Mouse (Mus musculus) kidney, embryonic 15.5 days (tissue): ENCODE results near the gene Ccdc97. TPM values are rescaled to one million over a fixed set of nuclear protein-coding genes. Genes with fewer than 3 reads are reported as not detected.

Experiments
- ATAC-seq: fragments of 200-750 bp; cut with Nextera tagmentation; replicated peaks from 2 replicates; pipeline ENCODE4 v1.8.0; 2017; ENCODE audit warnings: moderate TSS enrichment; ENCODE audit not compliant: low FRiP score
- H3K27ac ChIP-seq: fragments of 300-500 bp; sonication (generic); 2 replicates; pipeline ENCODE4 v1.5.1; 2015; ENCODE audit warnings: mild to moderate bottlenecking, inconsistent platforms
- H3K27me3 ChIP-seq: fragments of 300-500 bp; sonication (generic); 2 replicates; pipeline ENCODE4 v1.6.1; 2015; ENCODE audit warnings: inconsistent platforms
- H3K36me3 ChIP-seq: fragments of 300-500 bp; sonication (generic); 2 replicates; pipeline ENCODE4 v1.6.1; 2015; ENCODE audit warnings: inconsistent platforms
- H3K4me1 ChIP-seq: fragments of 300-500 bp; sonication (generic); 2 replicates; pipeline ENCODE4 v1.6.1; 2015; ENCODE audit warnings: inconsistent platforms
- H3K4me2 ChIP-seq: fragments of 300-500 bp; sonication (generic); 2 replicates; pipeline ENCODE4 v1.6.1; 2015; ENCODE audit warnings: moderate library complexity, mild to moderate bottlenecking, inconsistent platforms
- H3K4me3 ChIP-seq: fragments of 300-500 bp; sonication (generic); replicated peaks from 2 replicates; pipeline ENCODE4 v1.5.1; 2015; ENCODE audit warnings: mild to moderate bottlenecking, inconsistent platforms
- H3K9ac ChIP-seq: fragments of 300-500 bp; sonication (generic); 2 replicates; pipeline ENCODE4 v1.6.1; 2015; ENCODE audit warnings: mild to moderate bottlenecking, inconsistent platforms
- H3K9me3 ChIP-seq: fragments of 300-500 bp; sonication (generic); replicated peaks from 2 replicates; pipeline ENCODE4 v1.6.1; 2016; ENCODE audit warnings: inconsistent platforms
- WGBS: fragments of 180-500 bp; shearing (Covaris S2); methylation state at CpG from one replicate; pipeline ENCODE4 v1.1.7; 2015; ENCODE audit warnings: mixed read lengths; 5-methylcytosine and 5-hydroxymethylcytosine counted together
- polyA plus RNA-seq: library from polyadenylated mRNA; unstranded; fragments of >200 nt; fragmentation: Nextera tagmentation; extraction: Ambion mirVana; gene quantifications from 2 replicates; pipeline ENCODE4 v1.2.1, GENCODE M21; 2015

Gene Ccdc97
- polyA plus RNA-seq, 1 experiment from 2014 or later: 26.2 TPM

DNA sequence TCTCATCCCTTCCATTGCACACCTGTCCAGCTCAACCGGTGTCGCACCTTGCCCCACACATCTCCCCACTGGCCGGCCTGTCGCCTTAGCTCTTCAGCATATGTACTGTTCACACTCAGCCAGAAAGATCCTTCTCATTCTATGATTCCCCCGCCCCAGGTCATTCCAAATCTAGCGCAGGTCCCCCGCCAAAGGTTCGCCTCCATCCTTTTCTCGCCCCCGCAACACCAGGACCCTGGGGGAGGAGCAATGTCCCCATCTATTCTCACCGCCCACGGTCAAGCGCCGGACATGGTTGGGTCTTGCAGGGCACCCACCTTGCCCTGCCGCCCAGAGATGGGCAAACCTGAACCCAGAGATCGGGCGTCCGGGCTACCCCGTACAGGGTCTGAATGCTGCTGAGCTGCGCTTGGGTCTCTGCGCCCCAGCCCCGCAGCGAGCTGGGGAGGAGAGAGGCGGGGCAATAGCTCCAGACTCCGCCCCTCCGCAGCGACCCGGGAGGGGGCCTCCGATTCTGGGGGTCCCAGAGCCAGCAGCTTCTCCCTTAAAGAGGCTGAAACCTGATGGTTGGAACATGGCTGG lies 44.1 kb downstream of the Ccdc97 start, which contains the start of gene Tmem91:
TSS of gene Tmem91 (minus strand) at position 448 of the 582 bp plus-strand sequence.
- Histone ChIP-seq H3K27me3 (peaks cover 56% of the 10 kb centered on the region), H3K9ac (peak within 1 kb of the TSS; percentile 34), H3K9me3 (no peaks in the 10 kb centered on the region), H3K4me1 (peaks cover 11% of the 10 kb centered on the region), H3K4me3 (peak within 1 kb of the TSS; percentile 41), H3K27ac (no peak within 1 kb of the TSS), H3K36me3 (peaks cover under 1% of the 10 kb centered on the region; the same call in 1 of the 2 replicates), H3K4me2 (peak within 1 kb of the TSS; percentile 68)
- WGBS: 3% methylated on average over 29 of the region's 29 CpGs
- peak; percentile 37; the same call in 1 of the 2 replicates for ATAC-seq

- no peak overlapping the region for H3K27ac ChIP-seq
- WGBS: 19% methylated on average over 9 of the region's 9 CpGs
- no peaks in the 10 kb centered on the region for H3K9me3 ChIP-seq
- H3K9ac ChIP-seq: no peak overlapping the region
- peaks cover 55% of the 10 kb centered on the region for H3K27me3 ChIP-seq
- peak overlapping the region; percentile 41 for H3K4me3 ChIP-seq
- ATAC-seq: no peak
- H3K4me2 ChIP-seq: peak overlapping the region; percentile 68
- peaks cover 5% of the 10 kb centered on the region; the same call in 1 of the 2 replicates for H3K36me3 ChIP-seq
- H3K4me1 ChIP-seq: peaks cover 9% of the 10 kb centered on the region
These were observed 44.6 kb downstream of the Ccdc97 start for GRCm38 (mm10) chr7:25674297-25674696.

DNA sequence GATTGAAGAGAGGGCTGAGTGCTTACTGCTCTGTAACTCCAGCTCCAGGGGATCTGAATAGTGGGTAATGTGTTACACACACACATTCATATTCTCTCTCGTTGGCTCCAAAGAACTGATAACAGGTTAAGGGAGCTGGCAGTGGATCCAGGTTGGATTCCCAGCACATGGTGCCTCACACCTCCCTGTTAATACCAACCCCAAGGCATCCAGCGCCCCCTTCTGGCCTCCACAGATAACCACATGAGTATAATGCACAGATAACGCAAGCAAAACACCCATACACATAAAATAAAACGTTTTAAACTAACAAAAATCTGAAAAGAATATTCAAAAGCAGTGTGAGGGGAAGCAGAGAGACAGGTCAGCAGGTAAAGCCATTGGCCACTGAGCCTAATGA lies 46.4 kb downstream of the Ccdc97 start:
- Histone ChIP-seq H3K27me3 (peaks cover 48% of the 10 kb centered on the region), H3K4me2 (no peak overlapping the region), H3K9me3 (no peaks in the 10 kb centered on the region), H3K4me1 (peaks cover 9% of the 10 kb centered on the region), H3K9ac (no peak overlapping the region), H3K36me3 (peaks cover 23% of the 10 kb centered on the region), H3K4me3 (no peak overlapping the region), H3K27ac (no peak overlapping the region)
- WGBS: 59% methylated on average over 4 of the region's 4 CpGs
- no peak for ATAC-seq

- Histone ChIP-seq H3K4me1 (peaks cover 9% of the 10 kb centered on the region), H3K36me3 (peaks cover 30% of the 10 kb centered on the region), H3K27me3 (peaks cover 43% of the 10 kb centered on the region), H3K9me3 (no peaks in the 10 kb centered on the region), H3K4me3 (no peak overlapping the region), H3K4me2 (no peak overlapping the region), H3K9ac (no peak overlapping the region), H3K27ac (no peak overlapping the region)
- ATAC-seq: no peak
- 72% methylated on average over 2 of the region's 2 CpGs for WGBS
These were observed 47.2 kb downstream of the Ccdc97 start for GRCm38 (mm10) chr7:25671686-25672085.

GRCm38 (mm10) chr7:25670096-25670495 lies 48.8 kb downstream of the Ccdc97 start:
- H3K27me3 ChIP-seq: peaks cover 27% of the 10 kb centered on the region
- no peak for ATAC-seq
- no peaks in the 10 kb centered on the region for H3K9me3 ChIP-seq
- H3K4me3 ChIP-seq: no peak overlapping the region
- H3K9ac ChIP-seq: no peak overlapping the region
- 95% methylated on average over 4 of the region's 4 CpGs for WGBS
- no peak overlapping the region for H3K27ac ChIP-seq
- peaks cover 45% of the 10 kb centered on the region for H3K36me3 ChIP-seq
- H3K4me1 ChIP-seq: peaks cover 8% of the 10 kb centered on the region
- no peak overlapping the region for H3K4me2 ChIP-seq

GRCm38 (mm10) chr7:25669631-25670030 lies 49.3 kb downstream of the Ccdc97 start:
- Histone ChIP-seq H3K36me3 (peaks cover 50% of the 10 kb centered on the region), H3K9ac (no peak overlapping the region), H3K9me3 (no peaks in the 10 kb centered on the region), H3K4me3 (no peak overlapping the region), H3K27me3 (peaks cover 23% of the 10 kb centered on the region), H3K4me1 (peaks cover 4% of the 10 kb centered on the region), H3K27ac (no peak overlapping the region), H3K4me2 (no peak overlapping the region)
- WGBS: 79% methylated on average over 9 of the region's 9 CpGs
- ATAC-seq: no peak

- H3K4me3 ChIP-seq: no peak overlapping the region
- peaks cover 18% of the 10 kb centered on the region for H3K27me3 ChIP-seq
- H3K9me3 ChIP-seq: no peaks in the 10 kb centered on the region
- peaks cover 55% of the 10 kb centered on the region for H3K36me3 ChIP-seq
- ATAC-seq: no peak
- no peak overlapping the region for H3K9ac ChIP-seq
- WGBS: 88% methylated on average over 10 of the region's 10 CpGs
- H3K4me2 ChIP-seq: no peak overlapping the region
- H3K27ac ChIP-seq: no peak overlapping the region
- H3K4me1 ChIP-seq: no peaks in the 10 kb centered on the region
These were observed 49.7 kb downstream of the Ccdc97 start for GRCm38 (mm10) chr7:25669158-25669557.

DNA sequence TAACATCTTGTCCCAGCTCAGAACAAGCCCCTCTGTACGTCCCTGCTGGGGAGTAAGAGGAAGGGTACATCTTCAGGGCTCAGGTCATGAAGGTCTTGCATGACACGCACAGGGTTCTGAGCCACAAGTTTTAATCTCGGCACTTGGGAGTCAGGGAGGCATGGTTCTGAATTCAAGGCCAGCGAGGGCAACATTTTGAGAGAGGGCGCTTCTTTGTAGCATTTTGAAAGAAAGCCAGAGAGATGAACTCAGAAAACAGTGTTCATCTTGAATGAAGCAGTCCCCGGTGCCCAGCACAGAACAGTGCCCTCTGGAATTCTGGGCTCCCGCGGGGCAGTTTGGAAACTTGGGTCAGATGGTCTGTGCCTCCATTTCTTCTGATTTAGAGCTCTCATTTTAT lies 52.5 kb downstream of the Ccdc97 start:
- no peaks in the 10 kb centered on the region for H3K4me1 ChIP-seq
- H3K9ac ChIP-seq: no peak overlapping the region
- ATAC-seq: no peak
- peaks cover 83% of the 10 kb centered on the region for H3K36me3 ChIP-seq
- no peaks in the 10 kb centered on the region for H3K9me3 ChIP-seq
- 92% methylated on average over 8 of the region's 8 CpGs for WGBS
- no peaks in the 10 kb centered on the region for H3K27me3 ChIP-seq
- H3K27ac ChIP-seq: no peak overlapping the region
- no peak overlapping the region for H3K4me3 ChIP-seq
- no peak overlapping the region for H3K4me2 ChIP-seq

Other genes starting within 250 kb of the Ccdc97 start
- 3.9 and 11.4 TPM in 2 replicates for gene Ceacam1, start 241.5 kb downstream of the Ccdc97 start, polyA plus RNA-seq
- gene Ceacam2, start 179.2 kb downstream of the Ccdc97 start, polyA plus RNA-seq: 0.09 TPM in 2 replicates
- 3.1 and 3.5 TPM in 2 replicates for gene Erich4, start 103.2 kb downstream of the Ccdc97 start, polyA plus RNA-seq
- 50.0 and 56.1 TPM in 2 replicates for gene Dmac2, start 99.7 kb downstream of the Ccdc97 start, polyA plus RNA-seq
- gene B3gnt8, start 92.4 kb downstream of the Ccdc97 start, polyA plus RNA-seq: 10.4 and 13.6 TPM in 2 replicates
- gene Bckdha, start 60.1 kb downstream of the Ccdc97 start, polyA plus RNA-seq: 65.2 and 70.1 TPM in 2 replicates
- 81.2 and 87.5 TPM in 2 replicates for gene Exosc5, start 59.9 kb downstream of the Ccdc97 start, polyA plus RNA-seq
- 2.4 and 2.8 TPM in 2 replicates for gene Tmem91, start 43.9 kb downstream of the Ccdc97 start, polyA plus RNA-seq
- gene B9d2, start 38.3 kb downstream of the Ccdc97 start, polyA plus RNA-seq: 28.4 and 32.3 TPM in 2 replicates
- 3.0 and 3.1 TPM in 2 replicates for gene Tgfb1, start 32.1 kb downstream of the Ccdc97 start, polyA plus RNA-seq
- gene Hnrnpul1, start 35.7 kb upstream of the Ccdc97 start, polyA plus RNA-seq: 61.3 and 65.0 TPM in 2 replicates
- gene Axl, start 69.6 kb upstream of the Ccdc97 start, polyA plus RNA-seq: 81.9 and 91.5 TPM in 2 replicates
- gene Cyp2s1, start 97.8 kb upstream of the Ccdc97 start, polyA plus RNA-seq: 17.2 and 18.1 TPM in 2 replicates
- not detected in 2 replicates for gene Cyp2b10, start 178.5 kb upstream of the Ccdc97 start, polyA plus RNA-seq